Mouse (Mus musculus): ENCODE measurements around the gene Ddx4.

Gene Ddx4

GRCm38 (mm10) chr13:112551641-112552548 is 100.4 kb downstream of the Ddx4 start:
- DNase-seq: no peak
